Mouse (Mus musculus): Measurements from ENCODE around the gene Zmynd10. TPM values are rescaled to one million over a fixed set of nuclear protein-coding genes. Genes with fewer than 3 reads are reported as not detected.

Zmynd10 gene
- polyA plus RNA-seq, 1 experiment from 2014 or later = 3.3 TPM

Other genes starting within 250 kb of the Zmynd10 start
- 16.7 and 19.1 TPM in 2 replicates for gene Hemk1, start 208.9 kb upstream of the Zmynd10 start, polyA plus RNA-seq (2014; fragmentation: Nextera tagmentation; extraction: Ambion mirVana)
- gene 6430571L13Rik, start 206.7 kb upstream of the Zmynd10 start, polyA plus RNA-seq (2014; fragmentation: Nextera tagmentation; extraction: Ambion mirVana) = 5.4 and 5.6 TPM in 2 replicates
- 6.8 and 7.7 TPM in 2 replicates for gene Cacna2d2, start 147.7 kb upstream of the Zmynd10 start, polyA plus RNA-seq (2014; fragmentation: Nextera tagmentation; extraction: Ambion mirVana)
- gene Tmem115, start 13.4 kb upstream of the Zmynd10 start, polyA plus RNA-seq (2014; fragmentation: Nextera tagmentation; extraction: Ambion mirVana) = 47.1 and 51.7 TPM in 2 replicates
- gene Cyb561d2, start 5.1 kb upstream of the Zmynd10 start, polyA plus RNA-seq (2014; fragmentation: Nextera tagmentation; extraction: Ambion mirVana) = 44.9 and 49.3 TPM in 2 replicates
- gene Nprl2, start 5.1 kb upstream of the Zmynd10 start, polyA plus RNA-seq (2014; fragmentation: Nextera tagmentation; extraction: Ambion mirVana) = 65.8 and 71.4 TPM in 2 replicates
- 32.6 and 33.5 TPM in 2 replicates for gene Rassf1, start 4.3 kb downstream of the Zmynd10 start, polyA plus RNA-seq (2014; fragmentation: Nextera tagmentation; extraction: Ambion mirVana)
- gene Tusc2, start 16.0 kb downstream of the Zmynd10 start, polyA plus RNA-seq (2014; fragmentation: Nextera tagmentation; extraction: Ambion mirVana) = 115 and 130 TPM in 2 replicates
- gene Hyal2, start 20.6 kb downstream of the Zmynd10 start, polyA plus RNA-seq (2014; fragmentation: Nextera tagmentation; extraction: Ambion mirVana) = 71.7 and 76.6 TPM in 2 replicates
- 3.1 and 4.9 TPM in 2 replicates for gene Hyal1, start 29.6 kb downstream of the Zmynd10 start, polyA plus RNA-seq (2014; fragmentation: Nextera tagmentation; extraction: Ambion mirVana)
- 14.4 and 16.4 TPM in 2 replicates for gene Naa80, start 31.6 kb downstream of the Zmynd10 start, polyA plus RNA-seq (2014; fragmentation: Nextera tagmentation; extraction: Ambion mirVana)
- gene Hyal3, start 33.5 kb downstream of the Zmynd10 start, polyA plus RNA-seq (2014; fragmentation: Nextera tagmentation; extraction: Ambion mirVana) = 0.96 and 1.2 TPM in 2 replicates
- gene Ifrd2, start 40.3 kb downstream of the Zmynd10 start, polyA plus RNA-seq (2014; fragmentation: Nextera tagmentation; extraction: Ambion mirVana) = 11.2 and 16.5 TPM in 2 replicates
- 4.2 and 4.5 TPM in 2 replicates for gene Sema3b, start 61.9 kb downstream of the Zmynd10 start, polyA plus RNA-seq (2014; fragmentation: Nextera tagmentation; extraction: Ambion mirVana)
- 282 and 291 TPM in 2 replicates for gene Gnai2, start 88.1 kb downstream of the Zmynd10 start, polyA plus RNA-seq (2014; fragmentation: Nextera tagmentation; extraction: Ambion mirVana)
- gene Slc38a3, start 122.2 kb downstream of the Zmynd10 start, polyA plus RNA-seq (2014; fragmentation: Nextera tagmentation; extraction: Ambion mirVana) = 48.3 and 48.5 TPM in 2 replicates
- gene Gnat1, start 132.4 kb downstream of the Zmynd10 start, polyA plus RNA-seq (2014; fragmentation: Nextera tagmentation; extraction: Ambion mirVana) = 1.3 TPM in 2 replicates
- gene Sema3f, start 163.2 kb downstream of the Zmynd10 start, polyA plus RNA-seq (2014; fragmentation: Nextera tagmentation; extraction: Ambion mirVana) = 17.5 and 17.7 TPM in 2 replicates
- 199 and 205 TPM in 2 replicates for gene Rbm5, start 223.7 kb downstream of the Zmynd10 start, polyA plus RNA-seq (2014; fragmentation: Nextera tagmentation; extraction: Ambion mirVana)

Measured in hindbrain, embryonic 14.5 days (tissue).